Mouse (Mus musculus) induced T-regulatory cell, adult 2 months (primary cell): ENCODE data around the gene Pde4d.

Experiments used
- DNase-seq: peaks from one replicate; pipeline ENCODE4 v3.0.0-alpha.2; 2012; ENCODE audit warnings: low read depth

Gene Pde4d

DNA sequence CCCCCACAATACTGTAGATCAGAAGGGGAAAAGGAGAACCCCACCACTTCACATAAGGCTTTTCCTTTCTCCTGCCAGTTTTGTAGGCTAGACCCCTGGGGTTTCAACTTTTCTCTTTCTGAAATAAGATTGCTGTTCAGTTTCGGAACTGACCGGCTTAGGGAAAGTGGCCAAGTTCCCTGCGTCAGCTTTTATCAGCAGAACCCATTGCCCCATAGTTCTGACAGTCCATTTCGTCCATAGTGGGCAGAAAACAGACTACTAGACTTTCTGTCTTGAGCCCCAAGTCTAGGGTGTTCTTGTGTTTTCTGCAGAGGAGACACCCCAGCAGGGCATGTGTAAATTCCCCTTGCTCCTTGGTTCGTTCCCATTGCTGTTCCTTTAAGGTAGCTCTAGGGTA is 1452.1 kb downstream of the Pde4d start:
- DNase-seq = no peak

DNA sequence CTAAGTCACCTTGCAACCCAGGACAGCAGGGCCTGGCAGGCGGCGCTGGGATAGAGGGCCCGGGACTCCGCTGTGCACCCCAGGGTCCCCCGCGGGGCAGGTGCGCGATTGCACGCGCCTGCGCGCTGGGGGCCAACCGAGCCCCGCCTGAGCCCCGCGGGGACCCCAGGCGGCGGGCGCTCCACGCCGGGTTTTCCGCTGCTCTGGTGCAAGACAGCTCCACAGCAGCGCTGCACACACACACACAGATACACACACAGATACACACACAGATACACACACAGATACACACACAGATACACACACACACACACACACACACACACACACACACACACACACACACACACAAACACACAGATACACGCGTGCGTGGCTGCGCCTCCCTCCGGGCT is 1452.7 kb downstream of the Pde4d start:
- peak; percentile 82 for DNase-seq

DNA sequence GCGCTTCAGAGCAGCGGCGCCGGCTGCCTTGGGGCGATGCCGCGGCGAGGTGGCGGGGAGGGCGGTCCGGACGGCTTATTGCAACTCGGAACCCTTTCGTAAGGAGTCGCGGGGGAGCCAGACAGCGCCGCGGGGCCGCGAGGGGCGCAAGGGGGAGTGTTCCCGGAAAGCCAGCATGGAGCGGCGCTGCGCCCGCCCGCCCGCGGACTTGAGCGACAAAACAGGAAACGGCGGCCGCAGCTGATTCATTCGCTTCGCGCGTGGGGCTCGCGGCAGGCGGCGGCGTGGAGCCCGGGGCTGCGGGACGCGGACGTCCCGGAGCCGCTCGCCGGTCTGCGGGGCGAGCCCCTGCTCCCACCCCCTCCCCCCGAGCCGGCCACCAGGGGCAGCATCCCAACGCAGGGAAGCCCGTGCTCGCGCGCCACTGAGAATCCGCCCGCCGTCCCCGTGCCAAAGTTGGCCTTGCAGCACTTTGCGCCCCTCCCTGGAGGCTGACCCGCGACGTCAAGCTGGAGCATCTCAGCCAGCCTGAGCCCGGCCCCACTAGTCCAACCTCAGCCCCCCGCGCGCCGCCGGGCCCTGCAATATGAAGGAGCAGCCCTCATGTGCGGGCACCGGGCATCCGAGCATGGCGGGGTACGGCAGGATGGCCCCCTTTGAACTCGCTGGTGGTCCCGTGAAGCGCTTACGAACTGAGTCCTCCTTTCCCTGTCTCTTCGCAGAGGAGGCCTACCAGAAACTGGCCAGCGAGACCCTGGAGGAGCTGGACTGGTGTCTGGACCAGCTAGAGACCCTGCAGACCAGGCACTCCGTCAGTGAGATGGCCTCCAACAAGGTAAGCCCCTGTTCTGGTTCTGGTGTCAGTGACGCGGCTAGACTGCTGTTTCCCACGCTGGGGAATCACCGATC is 1453.4 kb downstream of the Pde4d start:
- peak; percentile 88 for DNase-seq

DNA sequence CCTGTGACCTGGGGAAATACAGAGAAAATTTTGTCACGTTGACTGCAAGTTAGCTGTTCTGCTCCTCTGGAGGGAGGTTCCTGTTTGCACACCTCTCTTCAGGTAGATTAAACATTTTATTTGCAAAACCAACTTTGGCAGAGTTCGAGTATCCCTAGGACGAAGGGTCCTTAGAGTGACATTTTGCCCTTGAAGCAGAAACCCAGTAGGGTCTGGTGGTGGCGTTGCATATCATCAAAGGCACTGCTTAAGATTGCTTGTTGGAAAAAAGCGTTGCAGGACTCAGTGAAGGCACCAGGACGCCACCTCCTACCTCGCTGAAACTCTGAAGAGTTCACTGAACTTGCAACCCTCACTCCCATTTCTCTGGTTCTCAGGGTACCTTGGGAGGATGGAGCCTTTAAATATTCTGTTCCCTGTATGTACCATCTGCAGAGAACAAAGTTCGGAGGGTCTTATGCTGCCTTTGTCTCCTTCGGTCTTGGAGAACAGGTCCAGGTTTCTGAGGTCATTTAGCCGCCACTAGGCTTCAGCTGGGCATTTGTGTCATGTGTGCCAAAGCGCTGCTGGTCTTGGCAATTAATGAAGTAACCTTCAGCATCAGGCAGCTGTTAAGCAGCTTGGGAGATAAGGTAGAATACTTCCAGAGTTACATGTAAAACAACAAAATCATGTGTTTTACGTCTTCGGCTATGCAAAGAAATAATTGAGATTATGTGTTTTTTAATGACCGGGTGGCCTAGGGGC is 1454.2 kb downstream of the Pde4d start:
- peak; percentile 84 for DNase-seq

DNA sequence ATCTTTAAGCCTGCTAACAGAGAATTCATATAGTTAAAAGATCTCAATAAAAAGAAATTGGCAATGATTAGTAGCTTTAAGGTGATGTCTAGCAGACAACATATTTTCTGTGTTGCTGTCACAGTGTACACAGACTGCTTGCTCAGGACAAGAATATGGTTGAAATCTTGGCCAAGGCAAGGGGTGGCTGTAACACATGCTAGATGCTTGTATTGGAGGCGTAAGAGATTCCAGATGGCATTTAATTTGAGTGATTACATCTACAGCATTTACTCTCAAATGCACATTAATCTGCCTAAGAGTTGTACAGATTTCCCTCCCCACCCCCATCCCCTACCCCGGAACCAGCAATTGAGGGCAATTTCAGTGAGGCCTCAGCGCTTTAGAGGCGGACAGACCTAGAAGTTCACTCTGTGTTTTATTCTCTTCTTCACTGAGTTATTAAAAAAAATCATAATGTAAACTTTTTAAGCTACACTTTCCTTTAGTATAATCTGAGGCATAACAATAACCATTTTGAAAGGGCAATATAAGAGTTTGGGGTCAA is 1456.7 kb downstream of the Pde4d start:
- DNase-seq = peak; percentile 51

DNA sequence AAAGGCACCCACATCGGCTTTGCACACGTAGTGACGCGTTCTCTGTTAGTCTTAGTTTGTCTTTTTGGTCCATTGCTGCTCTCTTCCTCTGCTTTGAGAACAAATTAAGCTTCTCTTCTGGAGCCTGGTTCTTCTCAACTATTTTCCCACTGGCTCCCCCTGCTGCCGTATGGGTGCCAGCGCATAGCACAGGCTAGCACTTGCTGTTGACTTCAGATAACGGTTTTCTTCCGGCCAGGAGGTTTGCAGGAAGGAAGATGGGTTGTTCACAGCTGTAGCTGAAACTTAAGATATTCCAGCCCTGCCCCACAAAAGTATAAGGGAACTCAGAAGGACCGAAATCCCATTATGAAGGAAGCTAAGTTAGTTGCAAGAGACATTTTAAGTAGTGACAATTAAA is 1457.9 kb downstream of the Pde4d start:
- peak; percentile 95 for DNase-seq

DNA sequence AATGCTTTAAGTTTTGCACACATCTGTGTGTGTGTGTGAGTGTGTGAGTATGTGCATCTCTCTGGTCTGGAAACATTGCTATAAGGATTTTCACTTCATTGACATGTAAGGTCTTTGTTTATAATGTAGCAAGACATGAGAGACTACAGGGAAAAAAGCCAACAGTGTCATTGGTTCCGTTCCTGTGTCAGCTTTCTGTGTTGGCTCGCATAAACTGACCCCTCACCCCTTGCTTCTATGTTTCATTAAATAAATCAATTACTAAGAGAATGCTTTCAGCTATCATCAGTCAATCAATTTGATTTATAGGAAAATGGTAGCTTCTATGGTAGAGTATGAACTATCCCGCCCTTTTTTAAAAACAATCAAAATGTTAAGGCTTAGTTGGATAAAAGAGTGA is 1458.6 kb downstream of the Pde4d start:
- no peak for DNase-seq

DNA sequence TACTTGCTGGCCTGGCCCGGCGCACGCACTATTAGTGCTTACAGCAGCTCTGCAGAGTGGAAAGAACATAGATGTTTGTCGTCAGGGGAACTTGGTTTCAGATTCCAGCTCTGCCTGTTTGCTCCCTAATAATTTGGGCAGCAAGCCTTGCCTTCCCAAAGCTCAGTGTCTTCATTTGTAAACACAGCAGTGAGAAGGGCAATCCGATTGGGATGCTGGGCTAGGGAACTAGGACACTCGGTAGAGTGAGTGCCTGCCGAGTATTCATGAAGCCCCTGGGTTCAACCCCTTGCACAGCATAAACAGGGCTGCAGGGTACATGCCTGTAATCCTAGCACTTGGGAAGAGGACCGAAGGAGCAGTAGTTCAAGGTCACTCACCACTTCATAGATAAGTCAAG is 1459.4 kb downstream of the Pde4d start:
- DNase-seq = no peak

DNA sequence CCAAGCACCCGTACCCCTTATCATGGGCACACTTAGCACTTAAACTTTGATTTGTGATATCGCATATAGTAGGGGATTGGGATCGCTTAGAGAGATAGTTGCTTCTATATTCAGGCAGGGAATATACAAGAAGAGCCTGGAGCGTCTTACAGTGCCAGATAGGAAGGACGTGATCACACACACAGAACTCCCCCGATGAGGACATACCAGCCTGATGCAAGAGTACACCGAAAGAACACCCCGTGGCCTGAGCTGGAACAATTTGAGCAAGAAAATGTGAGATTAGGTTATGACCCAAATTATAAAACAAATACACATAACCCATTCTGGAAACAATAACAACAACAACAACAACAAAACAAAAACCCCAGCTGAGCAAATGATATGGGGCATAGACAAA is 1461.2 kb downstream of the Pde4d start:
- no peak for DNase-seq

DNA sequence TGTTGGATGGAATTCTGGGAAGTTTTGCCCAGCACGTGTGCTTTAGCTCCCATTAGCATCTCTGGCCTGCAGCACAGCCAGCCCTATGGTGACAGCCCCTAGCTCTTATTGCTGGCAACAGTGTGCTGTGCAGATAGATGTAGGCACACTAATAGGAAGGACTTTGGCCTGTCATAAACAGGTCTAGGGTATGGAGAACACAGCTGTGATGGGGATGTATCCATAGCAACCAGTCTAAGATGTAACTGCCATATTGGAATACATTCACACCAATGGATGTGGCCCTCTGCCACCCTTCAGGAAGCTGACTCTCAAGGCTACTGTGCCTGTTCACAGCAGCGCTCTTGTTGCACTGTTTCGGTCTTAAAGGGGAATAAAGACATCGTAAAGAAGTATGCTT is 1462.9 kb downstream of the Pde4d start:
- DNase-seq = no peak

DNA sequence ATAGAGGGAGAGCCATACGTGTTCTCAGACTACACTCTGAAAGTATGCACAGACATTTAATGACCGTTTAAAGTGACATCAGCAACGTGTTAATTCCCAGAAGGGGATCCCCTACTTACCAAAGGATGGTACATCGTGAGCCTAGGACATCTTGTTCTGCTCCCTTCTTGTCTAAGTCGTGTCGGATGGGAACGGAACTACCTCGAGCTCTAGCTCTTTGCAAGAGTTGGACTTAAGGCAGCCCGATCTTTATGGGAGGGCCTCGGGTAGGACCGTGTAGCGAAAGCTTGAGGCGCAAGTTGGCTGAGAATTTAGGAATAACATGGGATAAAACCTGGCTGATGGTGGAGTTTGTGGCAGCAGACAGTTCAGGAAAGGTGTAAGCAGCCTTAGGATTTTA is 1464.5 kb downstream of the Pde4d start:
- DNase-seq = no peak

DNA sequence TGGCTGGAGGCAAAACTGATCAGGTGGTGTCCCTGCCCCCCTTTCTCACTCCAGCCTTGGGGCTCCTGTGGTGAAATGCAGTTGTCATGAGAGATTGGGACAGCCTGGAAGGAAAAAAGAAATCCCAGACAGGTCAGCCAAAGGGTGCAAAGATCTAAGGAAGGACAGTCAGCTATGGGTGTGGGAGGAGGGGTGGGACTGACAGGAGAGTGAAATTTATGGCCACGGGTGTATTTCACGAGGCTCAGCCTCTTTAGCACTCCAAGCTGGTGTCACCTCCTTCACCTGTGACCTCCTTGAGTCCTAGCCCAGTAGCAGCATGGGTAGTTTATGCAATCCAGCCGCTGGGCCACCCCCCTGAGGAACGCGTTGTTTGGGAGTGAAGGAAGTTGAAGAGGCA is 1465.1 kb downstream of the Pde4d start:
- no peak for DNase-seq

DNA sequence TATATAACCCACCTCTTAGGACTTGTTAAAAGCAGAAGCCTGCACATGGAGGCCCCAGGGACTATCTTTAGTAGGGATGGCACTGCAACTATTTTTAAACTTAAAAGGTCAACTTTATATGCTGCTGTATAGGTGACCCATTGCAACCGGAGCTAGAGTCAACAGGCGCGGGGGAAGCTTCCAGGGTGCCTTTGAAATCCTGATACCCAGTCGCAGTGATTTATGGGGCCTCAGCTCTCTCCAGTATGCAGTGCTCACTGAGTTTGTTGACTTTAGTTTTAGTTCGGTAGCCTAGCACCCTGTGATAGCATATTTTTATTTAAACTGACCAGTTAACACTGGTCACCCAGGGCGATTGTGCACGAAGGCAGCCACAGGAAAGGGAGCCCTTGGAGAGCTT is 1465.8 kb downstream of the Pde4d start:
- no peak for DNase-seq

DNA sequence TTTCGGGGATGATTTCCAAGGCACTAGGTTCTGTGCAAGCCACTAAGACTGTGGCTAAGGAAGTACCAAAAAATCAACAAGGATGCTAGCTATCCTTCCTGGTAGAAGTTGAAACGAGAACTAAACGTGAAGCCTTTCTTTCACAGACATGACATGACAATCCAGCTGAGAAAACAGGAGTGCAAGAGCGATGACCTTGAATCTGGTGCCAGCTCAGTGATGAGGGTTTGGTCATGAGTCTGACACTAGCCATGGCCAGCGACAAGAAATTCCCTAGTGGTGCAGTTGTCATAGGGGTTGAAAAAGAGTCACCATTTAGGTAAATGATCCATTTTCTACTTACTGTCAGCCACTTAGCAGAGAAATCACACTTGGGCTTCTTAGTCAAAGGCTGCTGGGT is 1466.2 kb downstream of the Pde4d start:
- DNase-seq = no peak

DNA sequence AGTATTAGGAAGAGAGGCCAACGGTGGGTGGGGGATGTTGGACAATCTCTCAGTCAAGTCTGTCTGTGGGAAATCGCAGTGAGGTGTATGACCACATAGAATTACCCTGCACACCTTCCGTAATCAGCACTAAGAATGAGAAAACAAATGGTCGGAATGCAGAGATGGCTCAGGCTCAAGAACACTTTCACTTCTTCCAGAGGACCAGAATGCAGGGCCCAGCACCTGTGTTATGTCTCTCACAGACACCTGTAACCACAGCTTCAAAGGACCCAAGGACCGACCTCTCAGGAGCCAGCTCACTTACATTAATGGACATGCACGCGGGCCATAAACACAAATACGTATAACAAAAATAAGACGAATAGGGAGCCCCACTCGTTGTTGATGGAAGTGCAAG is 1467.8 kb downstream of the Pde4d start:
- DNase-seq = no peak

DNA sequence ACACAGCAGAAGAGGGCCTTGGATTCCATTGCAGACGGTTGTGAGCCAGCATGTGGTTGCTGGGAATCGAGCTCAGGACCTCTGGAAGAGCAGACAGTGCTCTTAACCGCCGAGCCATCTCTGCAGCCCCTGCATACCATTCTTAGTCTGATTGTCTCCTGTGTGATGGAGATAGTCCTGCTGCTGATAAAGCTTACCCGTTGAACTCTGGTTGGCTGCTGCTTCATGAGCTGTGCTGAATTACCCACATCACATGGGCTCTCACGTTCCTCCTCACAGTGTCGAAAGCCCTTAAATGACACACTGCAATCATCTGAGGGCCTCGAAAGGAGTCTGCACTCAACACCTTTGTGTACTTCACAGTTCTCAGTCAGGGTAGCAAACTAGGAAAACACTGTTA is 1468.9 kb downstream of the Pde4d start:
- DNase-seq = no peak

DNA sequence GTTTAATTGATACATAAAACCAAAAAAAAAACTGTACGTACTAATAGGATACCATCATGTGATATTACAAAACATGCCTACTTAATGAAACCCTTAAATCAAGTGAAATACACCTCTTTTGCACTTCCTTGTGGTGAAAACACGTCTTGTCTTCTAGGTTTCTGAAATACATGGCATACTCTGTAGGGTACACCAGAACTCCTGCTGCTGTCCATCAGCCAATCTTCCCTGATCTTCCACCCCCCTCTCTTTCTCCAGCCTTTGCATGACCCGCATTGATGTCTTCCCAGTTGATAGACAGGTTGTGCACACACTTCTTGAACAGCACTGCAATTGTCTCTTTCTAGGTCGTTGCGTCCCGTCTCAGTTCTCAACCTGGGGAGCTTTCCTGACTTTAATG is 1470.5 kb downstream of the Pde4d start:
- DNase-seq = no peak

DNA sequence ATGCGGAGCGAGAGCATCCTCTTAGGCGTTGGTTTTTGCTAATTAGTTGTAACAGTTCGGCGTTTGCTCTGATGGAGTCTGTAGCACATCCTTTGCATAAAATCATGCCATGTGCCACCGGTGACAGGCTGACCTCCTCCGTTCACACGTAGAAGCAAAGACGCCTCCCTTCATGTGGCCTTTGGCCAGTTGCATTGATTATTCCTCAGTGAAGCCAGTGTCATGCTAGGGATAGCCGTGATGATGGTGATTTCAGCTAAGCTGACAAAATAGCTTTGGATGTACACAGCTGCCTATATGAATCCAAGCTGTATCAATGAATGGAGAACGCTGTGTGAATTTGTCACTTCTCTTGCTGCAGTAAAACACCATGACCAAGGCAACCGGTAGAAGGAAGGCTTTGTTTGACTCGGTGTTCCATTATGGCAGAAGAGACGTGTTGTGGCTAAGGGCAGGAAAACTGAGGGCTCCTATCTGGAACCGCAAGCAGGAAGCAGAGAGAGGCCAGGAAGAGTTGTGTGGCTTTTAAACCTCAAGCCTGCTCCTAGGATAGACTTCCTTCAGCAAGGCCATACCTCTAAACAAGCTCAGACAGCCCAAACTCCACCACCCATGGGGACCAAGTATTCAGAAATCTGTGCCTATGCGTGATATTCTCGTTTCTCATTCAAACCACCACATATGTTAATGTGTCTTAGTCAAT is 1471.7 kb downstream of the Pde4d start:
- no peak for DNase-seq

DNA sequence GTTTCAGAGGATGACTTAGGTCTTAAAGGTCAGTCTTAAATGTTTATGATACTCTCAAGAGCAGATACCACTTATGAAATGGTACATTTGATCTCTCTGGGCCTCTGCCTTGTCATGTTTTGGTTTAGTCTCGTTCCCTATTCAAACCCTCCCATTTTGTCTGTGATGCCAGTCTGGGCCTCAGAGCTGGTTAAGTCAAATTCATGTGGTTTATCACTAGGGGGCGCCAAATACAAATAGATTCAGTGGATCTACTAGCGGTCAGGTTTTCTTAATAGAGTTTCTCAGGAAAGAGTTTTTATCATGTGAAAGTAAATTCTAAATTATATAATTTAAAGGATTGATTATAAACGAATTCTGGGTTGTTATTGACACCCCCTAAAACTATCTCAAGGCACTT is 1472.5 kb downstream of the Pde4d start:
- DNase-seq = peak; percentile 87

DNA sequence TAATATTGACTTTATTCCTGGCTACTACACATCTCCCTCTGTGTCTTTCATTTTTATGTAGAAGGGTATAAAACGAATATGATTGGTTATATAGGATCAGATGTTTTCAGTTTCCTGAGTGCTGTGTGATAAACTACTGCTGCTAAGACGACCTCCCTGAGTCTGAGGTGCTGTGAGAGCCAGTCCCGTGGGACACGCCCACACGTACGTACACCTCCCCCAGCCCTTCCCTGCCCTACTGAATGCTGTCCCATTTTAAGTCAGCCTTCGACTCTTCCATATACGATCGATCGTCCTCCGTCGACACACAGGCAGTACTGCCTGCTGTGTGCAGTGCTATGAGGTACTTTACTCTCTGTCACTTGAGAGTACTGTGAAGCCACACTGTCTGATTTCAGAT is 1473.0 kb downstream of the Pde4d start:
- DNase-seq = no peak

DNA sequence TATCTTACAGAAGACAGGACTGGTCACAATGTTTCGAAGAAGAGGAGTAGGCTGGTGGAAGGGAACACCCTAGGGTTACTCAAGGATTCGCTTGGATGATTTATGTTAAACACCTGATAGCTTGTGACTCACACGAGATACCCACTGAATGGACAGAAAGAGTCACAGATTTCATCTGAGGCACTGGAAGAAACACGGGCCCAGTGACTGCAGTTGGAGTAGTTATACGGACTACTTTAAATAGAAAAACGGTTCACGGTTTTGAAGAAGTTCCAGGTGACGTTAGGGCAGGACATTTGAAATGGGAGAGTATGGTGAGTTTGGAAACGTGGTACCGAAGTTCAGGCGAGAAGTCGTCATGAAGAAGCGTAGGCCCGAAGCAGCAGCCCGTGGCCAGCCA is 1475.0 kb downstream of the Pde4d start:
- no peak for DNase-seq

DNA sequence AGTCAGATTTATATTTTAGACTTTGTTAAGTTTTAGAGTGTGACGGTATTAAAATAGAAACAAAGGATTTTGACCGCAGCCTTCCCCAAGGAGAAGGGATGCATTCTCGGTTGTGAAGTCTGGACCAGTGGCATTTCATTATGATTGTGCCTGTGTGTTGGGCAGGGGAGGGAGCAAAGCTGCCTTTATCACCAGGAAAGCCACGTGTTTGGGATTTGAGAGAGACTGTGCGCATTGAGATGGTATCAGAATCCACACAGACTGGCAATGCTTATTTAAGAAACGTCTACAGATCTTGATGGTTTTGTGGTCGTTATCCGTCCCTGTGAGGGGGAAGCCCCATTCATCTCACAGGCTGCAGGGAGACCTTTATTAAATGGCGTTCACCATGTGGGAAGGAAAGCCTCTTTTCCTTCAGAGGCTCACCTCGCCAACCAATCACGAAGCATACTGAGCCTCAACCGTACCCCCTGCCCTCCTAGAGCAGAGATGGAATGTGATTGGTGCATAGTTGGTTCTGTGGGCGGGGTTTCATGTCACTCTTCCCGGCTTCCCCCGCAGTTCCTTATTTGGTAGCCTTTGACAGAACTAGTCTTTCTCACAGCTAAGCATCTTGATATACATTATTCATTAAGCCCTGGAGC is 1476.7 kb downstream of the Pde4d start:
- DNase-seq = peak; percentile 67
